Mouse (Mus musculus): ENCODE data around the gene Mlh3. TPM values are rescaled to one million over a fixed set of nuclear protein-coding genes. Genes with fewer than 3 reads are reported as not detected.
"Not testable (repeated sequence)": the region's sequence is repeated elsewhere in the genome, so short reads cannot be mapped to it uniquely, and the experiment has no call there.

Gene Mlh3
- total and polyA plus RNA-seq, 3 experiments, result 8.5 to 8.6 TPM; not detected in 1

DNA sequence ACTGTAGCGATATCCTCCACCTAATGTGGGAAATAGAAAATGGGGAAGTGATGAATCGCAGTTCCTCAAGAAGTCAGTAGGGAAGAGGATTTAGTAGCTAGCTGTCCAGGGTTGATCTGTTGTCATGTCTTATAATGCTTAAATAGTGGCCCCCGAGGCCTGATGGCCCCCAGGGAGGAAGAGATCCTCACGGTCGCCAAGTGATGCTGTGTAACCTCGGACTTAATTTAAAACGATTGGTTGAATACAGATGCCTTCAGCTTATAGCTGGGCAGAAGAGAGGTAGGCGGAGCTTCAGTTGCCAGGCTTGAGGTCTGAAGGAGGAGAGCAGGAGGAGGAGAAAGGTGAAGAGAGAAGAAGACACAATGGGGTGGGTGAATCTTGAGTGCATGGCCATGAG lies 13.9 kb upstream of the Mlh3 start:
- no peak overlapping the region for H3K27ac ChIP-seq (ENCODE audit: control insufficient read depth, low read depth, low read length)
- no peaks in the 10 kb centered on the region for H3K27me3 ChIP-seq (ENCODE audit: control insufficient read depth in 1 of 2, insufficient read depth in 2 of 2, low read length in 2 of 2)
- H3K9ac ChIP-seq (ENCODE audit: control insufficient read depth, low read depth, low read length, poor library complexity, severe bottlenecking), result no peak overlapping the region
- peaks cover 4% of the 10 kb centered on the region; the same call in 1 of the 2 replicates for H3K79me2 ChIP-seq (ENCODE audit: control insufficient read depth, insufficient read depth, low read length, poor library complexity)
- DNase-seq (ENCODE audit: low read depth, low spot score), result peak; percentile 60
- no peaks in the 10 kb centered on the region for H3K9me3 ChIP-seq (replicated peaks; ENCODE audit: insufficient read depth, low read length)
- H3K4me1 ChIP-seq (ENCODE audit: control insufficient read depth in 1 of 2, insufficient read depth in 2 of 2, low read length in 2 of 2), result peaks cover 4 to 14% of the 10 kb centered on the region in 2 experiments
- TF ChIP-seq JUND (IDR thresholded peaks at IDR 0.05; ENCODE audit: low read depth, low read length) (no peak), ZNF384 (IDR thresholded peaks at IDR 0.05; ENCODE audit: low read depth, low read length) (no peak), ZKSCAN1 (IDR thresholded peaks at IDR 0.05; ENCODE audit: low read depth, low read length) (no peak), CHD1 (IDR thresholded peaks at IDR 0.05; ENCODE audit: low read depth, low read length) (no peak), ZC3H11A (IDR thresholded peaks at IDR 0.05; ENCODE audit: low read depth, low read length) (no peak), MAFK (IDR thresholded peaks at IDR 0.05; ENCODE audit: borderline replicate concordance, low read depth, low read length) (no peak), TCF12 (IDR thresholded peaks at IDR 0.05; ENCODE audit: low read depth, low read length) (no peak), UBTF (IDR thresholded peaks at IDR 0.05; ENCODE audit: borderline replicate concordance, insufficient read depth, low read depth, low read length) (no peak), GATA1 (IDR thresholded peaks at IDR 0.05; ENCODE audit: low read depth, low read length) (no peak), KAT2A (conservative IDR thresholded peaks at IDR 0.05; ENCODE audit: low read depth, low read length) (no peak), MYC (IDR thresholded peaks at IDR 0.05; ENCODE audit: low read depth, low read length) (no peak), RAD21 (IDR thresholded peaks at IDR 0.05; ENCODE audit: low read depth, low read length) (no peak), POLR2AphosphoS5 (IDR thresholded peaks at IDR 0.05; ENCODE audit: borderline replicate concordance, low read depth, low read length) (no peak), EP300 (IDR thresholded peaks at IDR 0.05; ENCODE audit: low read depth in 1 of 2, low read length in 2 of 2) (no peak), CTCF (IDR thresholded peaks at IDR 0.05 in 2 of 3, conservative IDR thresholded peaks at IDR 0.05 in 1 of 3; ENCODE audit: control insufficient read depth in 1 of 3, insufficient read depth in 1 of 3, low read depth in 2 of 3, low read length in 3 of 3, poor library complexity in 1 of 3, severe bottlenecking in 1 of 3) (no peak), SIN3A (IDR thresholded peaks at IDR 0.05; ENCODE audit: low read length) (no peak), BHLHE40 (IDR thresholded peaks at IDR 0.05; ENCODE audit: borderline replicate concordance, low read depth, low read length) (no peak), TBP (IDR thresholded peaks at IDR 0.05; ENCODE audit: low read depth, low read length) (no peak), TAL1 (IDR thresholded peaks at IDR 0.05; ENCODE audit: low read length) (no peak), ETS1 (IDR thresholded peaks at IDR 0.05; ENCODE audit: low read depth, low read length) (no peak)
- peaks cover 0 to 11% of the 10 kb centered on the region in 2 experiments; a peak in 1 of 4 replicates for H3K36me3 ChIP-seq (ENCODE audit: control insufficient read depth in 1 of 2, insufficient read depth in 2 of 2, low read length in 2 of 2)
- peak overlapping the region in 1 of 2 experiments; percentile 2; a peak in 1 of 4 replicates for H3K4me3 ChIP-seq (ENCODE audit: control insufficient read depth in 1 of 2, insufficient read depth in 1 of 2, low read depth in 2 of 2, low read length in 2 of 2)

DNA sequence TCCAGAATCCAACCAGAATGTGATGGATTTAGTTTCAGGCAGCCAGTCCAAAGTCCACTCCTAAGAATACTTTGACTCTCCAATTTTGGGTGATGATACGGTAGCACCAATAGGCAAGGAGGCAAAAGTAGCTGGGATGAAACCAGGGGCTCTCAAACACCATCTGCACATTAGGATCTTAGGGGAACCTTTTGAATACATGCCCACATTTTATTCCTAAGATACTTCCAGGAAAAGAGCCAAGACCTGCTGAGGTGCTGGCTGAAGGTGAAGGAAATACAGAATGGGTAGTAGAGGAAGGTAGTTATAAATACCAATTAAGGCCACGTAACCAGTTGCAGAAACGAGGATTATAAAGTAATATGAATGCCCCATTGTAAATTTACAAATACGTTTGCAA lies 11.4 kb upstream of the Mlh3 start:
- peaks cover 12 to 26% of the 10 kb centered on the region in 2 experiments for H3K4me1 ChIP-seq (ENCODE audit: control insufficient read depth in 1 of 2, insufficient read depth in 2 of 2, low read length in 2 of 2)
- H3K79me2 ChIP-seq (ENCODE audit: control insufficient read depth, insufficient read depth, low read length, poor library complexity); H3K27me3 ChIP-seq (ENCODE audit: control insufficient read depth in 1 of 2, insufficient read depth in 2 of 2, low read length in 2 of 2); H3K9me3 ChIP-seq (replicated peaks; ENCODE audit: insufficient read depth, low read length); DNase-seq (ENCODE audit: low read depth, low spot score): not testable (repeated sequence)
- H3K36me3 ChIP-seq (ENCODE audit: control insufficient read depth in 1 of 2, insufficient read depth in 2 of 2, low read length in 2 of 2), result peaks cover 0 to 20% of the 10 kb centered on the region in 2 experiments; a peak in 2 of 4 replicates
- peak overlapping the region; percentile 22 for H3K27ac ChIP-seq (ENCODE audit: control insufficient read depth, low read depth, low read length)
- H3K9ac ChIP-seq (ENCODE audit: control insufficient read depth, low read depth, low read length, poor library complexity, severe bottlenecking), result peak overlapping the region; percentile 2; the same call in 1 of the 2 replicates
- H3K4me3 ChIP-seq (ENCODE audit: control insufficient read depth in 1 of 2, insufficient read depth in 1 of 2, low read depth in 2 of 2, low read length in 2 of 2), result peak overlapping the region in 1 of 2 experiments; percentile 74; a peak in 2 of 4 replicates
